Mouse (Mus musculus): Measurements from ENCODE around the gene Stk24. TPM values are rescaled to one million over a fixed set of nuclear protein-coding genes. Genes with fewer than 3 reads are reported as not detected.

The Stk24 gene
- polyA plus RNA-seq, 1 experiment = 8.5 TPM

DNA sequence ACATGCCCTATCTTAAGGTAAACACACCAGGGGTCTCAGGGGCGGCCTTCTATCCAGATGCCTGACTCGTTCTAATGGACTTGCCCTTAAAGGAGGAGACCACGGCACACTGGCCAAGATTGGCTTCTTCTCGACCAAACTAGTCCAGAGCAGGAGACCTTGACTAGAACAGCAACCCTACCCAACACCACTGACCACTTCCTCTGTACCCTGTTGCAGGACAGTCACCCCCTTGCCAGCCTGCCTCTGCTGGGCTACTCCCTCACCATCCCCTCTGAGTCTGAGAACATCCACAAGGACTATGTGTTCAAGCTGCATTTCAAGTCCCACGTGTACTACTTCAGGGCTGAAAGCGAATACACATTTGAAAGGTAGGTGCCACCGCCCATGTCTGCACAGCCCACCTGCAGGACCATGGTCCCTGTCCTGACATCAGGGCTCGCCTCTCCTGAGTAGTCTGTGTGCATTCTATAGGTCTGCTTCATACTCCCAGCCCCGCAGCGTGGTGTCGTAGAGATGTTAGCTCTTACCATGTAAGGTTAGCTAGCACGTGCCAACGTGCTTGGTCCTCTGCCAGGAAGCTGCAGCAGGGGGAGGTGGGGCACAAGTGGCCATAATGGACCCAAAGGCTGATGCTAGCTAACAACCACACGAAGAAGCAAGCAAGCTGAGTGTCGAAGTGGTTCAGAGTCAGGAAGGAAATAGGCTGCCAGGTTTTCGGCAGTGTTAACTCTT lies 99.0 kb downstream of the Stk24 start:
- Histone ChIP-seq H3K27ac (ENCODE audit: control insufficient read depth, insufficient read depth, low read depth, low read length) (peak overlapping the region; percentile 1; the same call in 1 of the 2 replicates), H3K36me3 (ENCODE audit: control insufficient read depth, insufficient read depth, low read length) (no peaks in the 10 kb centered on the region), H3K27me3 (ENCODE audit: control insufficient read depth, insufficient read depth, low read length) (no peaks in the 10 kb centered on the region), H3K4me1 (ENCODE audit: control insufficient read depth, insufficient read depth, low read length) (no peaks in the 10 kb centered on the region), H3K4me3 (ENCODE audit: control insufficient read depth, low read depth, low read length) (no peak overlapping the region)
- TF ChIP-seq POLR2A (IDR thresholded peaks at IDR 0.05; ENCODE audit: control insufficient read depth, low read depth, low read length) = no peak
- no peak for TF ChIP-seq CTCF (IDR thresholded peaks at IDR 0.05; ENCODE audit: control insufficient read depth, insufficient read depth, insufficient replicate concordance, low read depth, low read length)

DNA sequence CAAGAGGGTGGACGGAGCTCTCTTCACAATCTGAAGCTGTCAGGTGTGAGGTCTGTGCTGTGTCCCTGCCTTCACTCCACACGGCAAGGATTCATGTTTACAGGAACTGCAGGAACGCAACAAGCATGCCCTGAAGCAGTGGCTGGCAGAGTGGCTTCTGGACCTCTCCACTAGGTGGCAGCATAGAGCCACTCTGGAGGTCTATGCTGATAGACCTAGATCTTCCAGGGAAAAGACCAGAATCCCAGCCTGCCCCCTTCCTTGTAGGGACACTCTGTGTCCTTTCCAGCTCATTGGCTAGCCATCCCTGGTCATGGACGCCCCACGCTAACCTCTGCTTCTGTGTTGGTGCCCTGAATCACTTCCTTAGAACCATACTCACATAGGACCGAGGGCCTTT lies 100.7 kb downstream of the Stk24 start:
- TF ChIP-seq CTCF (IDR thresholded peaks at IDR 0.05; ENCODE audit: control insufficient read depth, insufficient read depth, insufficient replicate concordance, low read depth, low read length) (peak; percentile 86; the same call in 1 of the 2 replicates), POLR2A (IDR thresholded peaks at IDR 0.05; ENCODE audit: control insufficient read depth, low read depth, low read length) (no peak)
- Histone ChIP-seq H3K36me3 (ENCODE audit: control insufficient read depth, insufficient read depth, low read length) (no peaks in the 10 kb centered on the region), H3K4me3 (ENCODE audit: control insufficient read depth, low read depth, low read length) (no peak overlapping the region), H3K4me1 (ENCODE audit: control insufficient read depth, insufficient read depth, low read length) (no peaks in the 10 kb centered on the region), H3K27ac (ENCODE audit: control insufficient read depth, insufficient read depth, low read depth, low read length) (no peak overlapping the region), H3K27me3 (ENCODE audit: control insufficient read depth, insufficient read depth, low read length) (no peaks in the 10 kb centered on the region)

DNA sequence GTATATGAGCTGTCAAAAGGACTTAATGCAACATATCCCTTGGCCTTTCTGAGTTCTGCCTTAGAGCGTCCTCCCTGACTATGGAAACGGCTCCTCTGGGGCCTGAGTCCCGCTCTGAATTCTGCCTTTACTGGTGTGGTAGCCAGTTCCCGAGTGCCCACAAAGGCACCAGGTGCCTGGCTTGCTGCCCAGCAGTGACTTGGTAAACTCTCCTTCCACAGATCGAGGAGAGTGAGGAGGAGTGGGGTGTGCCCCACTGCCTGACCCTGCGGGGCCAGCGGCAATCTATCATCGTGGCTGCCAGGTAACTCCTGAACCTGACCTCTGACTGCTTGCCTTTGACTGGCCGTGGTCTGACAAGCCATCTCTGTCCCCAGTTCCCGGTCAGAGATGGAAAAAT lies 103.8 kb downstream of the Stk24 start:
- H3K4me3 ChIP-seq (ENCODE audit: control insufficient read depth, low read depth, low read length) = no peak overlapping the region
- no peaks in the 10 kb centered on the region for H3K4me1 ChIP-seq (ENCODE audit: control insufficient read depth, insufficient read depth, low read length)
- TF ChIP-seq CTCF (IDR thresholded peaks at IDR 0.05; ENCODE audit: control insufficient read depth, insufficient read depth, insufficient replicate concordance, low read depth, low read length) (no peak), POLR2A (IDR thresholded peaks at IDR 0.05; ENCODE audit: control insufficient read depth, low read depth, low read length) (no peak)
- no peaks in the 10 kb centered on the region for H3K36me3 ChIP-seq (ENCODE audit: control insufficient read depth, insufficient read depth, low read length)
- H3K27ac ChIP-seq (ENCODE audit: control insufficient read depth, insufficient read depth, low read depth, low read length) = no peak overlapping the region
- no peaks in the 10 kb centered on the region for H3K27me3 ChIP-seq (ENCODE audit: control insufficient read depth, insufficient read depth, low read length)

DNA sequence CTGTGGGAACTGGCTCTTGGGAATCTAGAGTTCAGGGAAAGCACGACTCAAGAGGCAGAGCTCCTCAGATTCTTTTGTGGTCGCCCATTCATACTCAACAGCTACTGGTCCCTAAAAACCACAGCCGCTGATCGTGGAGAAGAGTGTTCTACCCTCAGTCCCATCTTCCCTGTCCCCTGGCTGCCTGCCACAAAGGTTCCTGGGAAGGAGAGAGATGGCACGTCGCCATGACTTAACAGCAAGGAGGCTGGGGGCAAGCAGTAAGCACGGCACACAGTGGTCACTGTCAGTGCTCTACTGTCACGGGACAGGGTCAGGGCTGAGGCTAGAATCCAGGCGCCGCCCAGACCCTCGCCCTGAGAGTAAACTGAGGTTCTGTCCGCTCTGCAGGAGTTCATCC lies 104.8 kb downstream of the Stk24 start:
- no peak overlapping the region for H3K27ac ChIP-seq (ENCODE audit: control insufficient read depth, insufficient read depth, low read depth, low read length)
- H3K4me1 ChIP-seq (ENCODE audit: control insufficient read depth, insufficient read depth, low read length) = no peaks in the 10 kb centered on the region
- no peaks in the 10 kb centered on the region for H3K27me3 ChIP-seq (ENCODE audit: control insufficient read depth, insufficient read depth, low read length)
- no peak overlapping the region for H3K4me3 ChIP-seq (ENCODE audit: control insufficient read depth, low read depth, low read length)
- TF ChIP-seq POLR2A (IDR thresholded peaks at IDR 0.05; ENCODE audit: control insufficient read depth, low read depth, low read length) (no peak), CTCF (IDR thresholded peaks at IDR 0.05; ENCODE audit: control insufficient read depth, insufficient read depth, insufficient replicate concordance, low read depth, low read length) (no peak)
- no peaks in the 10 kb centered on the region for H3K36me3 ChIP-seq (ENCODE audit: control insufficient read depth, insufficient read depth, low read length)

DNA sequence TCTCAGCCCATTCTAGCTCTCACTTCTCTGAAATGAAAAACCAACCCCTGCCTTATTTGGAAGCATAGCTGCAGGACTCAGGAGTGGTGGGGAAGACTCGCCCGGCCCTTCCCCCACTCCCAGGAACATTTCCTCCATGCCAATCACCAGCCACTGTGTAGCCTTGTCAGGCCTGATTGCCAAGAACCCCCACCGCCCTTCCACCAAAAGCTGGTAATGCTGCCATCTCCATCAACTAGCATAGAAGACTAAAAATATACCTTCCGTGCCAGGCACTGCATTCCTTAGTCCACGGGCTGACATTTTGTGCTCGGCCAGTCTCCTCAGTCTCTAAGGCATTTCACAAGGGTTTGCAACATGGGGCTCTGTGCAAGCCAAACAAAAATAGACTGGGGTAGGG lies 109.3 kb downstream of the Stk24 start:
- Histone ChIP-seq H3K36me3 (ENCODE audit: control insufficient read depth, insufficient read depth, low read length) (no peaks in the 10 kb centered on the region), H3K4me1 (ENCODE audit: control insufficient read depth, insufficient read depth, low read length) (no peaks in the 10 kb centered on the region), H3K27me3 (ENCODE audit: control insufficient read depth, insufficient read depth, low read length) (no peaks in the 10 kb centered on the region), H3K4me3 (ENCODE audit: control insufficient read depth, low read depth, low read length) (no peak overlapping the region), H3K27ac (ENCODE audit: control insufficient read depth, insufficient read depth, low read depth, low read length) (no peak overlapping the region)
- no peak for TF ChIP-seq POLR2A (IDR thresholded peaks at IDR 0.05; ENCODE audit: control insufficient read depth, low read depth, low read length)
- no peak for TF ChIP-seq CTCF (IDR thresholded peaks at IDR 0.05; ENCODE audit: control insufficient read depth, insufficient read depth, insufficient replicate concordance, low read depth, low read length)

DNA sequence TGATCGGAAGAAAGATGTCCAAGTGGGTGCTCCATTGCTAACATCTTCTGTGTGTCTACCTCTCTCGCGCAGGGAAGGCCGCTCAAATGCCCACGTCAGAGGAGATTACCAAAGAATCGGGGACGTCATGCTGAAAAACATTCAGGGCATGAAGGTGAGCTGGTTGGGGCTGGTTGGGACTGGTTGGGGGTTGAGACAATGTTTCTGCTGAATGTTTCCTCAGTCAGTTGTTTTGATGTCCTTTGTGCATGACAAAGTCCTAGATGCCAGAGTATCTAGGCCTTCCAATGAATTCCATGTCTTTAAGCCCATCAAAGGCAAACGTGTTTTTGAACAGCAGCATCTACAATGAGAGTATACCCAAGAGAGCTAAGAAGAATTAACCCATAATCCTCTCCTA lies 112.0 kb downstream of the Stk24 start:
- Histone ChIP-seq H3K4me1 (ENCODE audit: control insufficient read depth, insufficient read depth, low read length) (no peaks in the 10 kb centered on the region), H3K36me3 (ENCODE audit: control insufficient read depth, insufficient read depth, low read length) (no peaks in the 10 kb centered on the region), H3K27me3 (ENCODE audit: control insufficient read depth, insufficient read depth, low read length) (no peaks in the 10 kb centered on the region), H3K4me3 (ENCODE audit: control insufficient read depth, low read depth, low read length) (no peak overlapping the region), H3K27ac (ENCODE audit: control insufficient read depth, insufficient read depth, low read depth, low read length) (no peak overlapping the region)
- TF ChIP-seq POLR2A (IDR thresholded peaks at IDR 0.05; ENCODE audit: control insufficient read depth, low read depth, low read length) (no peak), CTCF (IDR thresholded peaks at IDR 0.05; ENCODE audit: control insufficient read depth, insufficient read depth, insufficient replicate concordance, low read depth, low read length) (no peak)

DNA sequence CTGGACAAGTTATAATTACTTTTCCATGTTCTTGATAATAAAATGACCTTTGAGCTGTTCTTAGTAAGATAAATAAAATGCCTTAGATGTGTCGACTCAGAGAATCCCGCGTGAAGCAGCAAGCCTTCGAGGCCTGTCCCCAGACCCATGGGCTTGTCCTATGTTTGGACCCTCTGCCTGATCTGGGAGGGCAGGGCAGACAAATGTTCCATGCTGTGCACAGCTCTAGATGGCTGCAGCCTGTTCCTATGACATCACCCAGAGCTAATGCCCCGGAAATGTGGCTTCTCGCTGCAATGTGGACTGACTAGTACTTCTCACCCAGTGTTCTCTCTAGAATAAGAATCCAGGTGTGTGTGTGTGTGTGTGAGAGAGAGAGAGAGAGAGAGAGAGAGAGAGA lies 115.4 kb downstream of the Stk24 start:
- Histone ChIP-seq H3K36me3 (ENCODE audit: control insufficient read depth, insufficient read depth, low read length) (no peaks in the 10 kb centered on the region), H3K27me3 (ENCODE audit: control insufficient read depth, insufficient read depth, low read length) (no peaks in the 10 kb centered on the region), H3K27ac (ENCODE audit: control insufficient read depth, insufficient read depth, low read depth, low read length) (no peak overlapping the region), H3K4me1 (ENCODE audit: control insufficient read depth, insufficient read depth, low read length) (no peaks in the 10 kb centered on the region), H3K4me3 (ENCODE audit: control insufficient read depth, low read depth, low read length) (no peak overlapping the region)
- no peak for TF ChIP-seq POLR2A (IDR thresholded peaks at IDR 0.05; ENCODE audit: control insufficient read depth, low read depth, low read length)
- TF ChIP-seq CTCF (IDR thresholded peaks at IDR 0.05; ENCODE audit: control insufficient read depth, insufficient read depth, insufficient replicate concordance, low read depth, low read length) = no peak

All from testis, adult 2 months (tissue).